In genomic region chr15:91172193-91172592, GRCm38 (mm10) we compare ENCODE assay signal across 13 mouse cellular contexts. TPM values are rescaled to one million over a fixed set of nuclear protein-coding genes. Genes with fewer than 3 reads are reported as not detected.
DNase-seq lines count a peak whose midpoint lies in the region; ATAC-seq and TF ChIP-seq lines count a peak whose summit lies in the region.
"Had no signal": no experiment of that assay in that cellular context is flagged by ENCODE, and none has a peak within 500 bp of the region (broad histone marks: within the 10 kb centered on the region; RNA-seq: fewer than 3 reads in every experiment).

No protein-coding gene starts in this region.

- no peak for TF ChIP-seq POLR2A in bone marrow, adult 2 months (IDR thresholded peaks at IDR 0.05; ENCODE audit: borderline replicate concordance, control insufficient read depth, low read depth, low read length)

- no peak; the same call in 1 of the 2 replicates for ATAC-seq in embryonic facial prominence, embryonic 14.5 days (ENCODE audit: low read depth)
- ATAC-seq in kidney, embryonic 14.5 days (ENCODE audit: low FRiP score, low TSS enrichment), result no peak

- no peak overlapping the region for H3K4me3 ChIP-seq in heart, embryonic 10.5 days
- no peak overlapping the region for H3K4me3 ChIP-seq in bone marrow, adult 2 months (replicated peaks; ENCODE audit: control insufficient read depth, low read depth, low read length)
- H3K4me3 ChIP-seq in embryonic facial prominence, embryonic 14.5 days (ENCODE audit: low read depth, low read length), result no peak overlapping the region
- H3K4me3 ChIP-seq in macrophage (ENCODE audit: inconsistent target), result no peak overlapping the region
- H3K4me3 ChIP-seq in kidney, embryonic 14.5 days (ENCODE audit: low read length), result no peak overlapping the region
- H3K4me3 ChIP-seq: hindbrain, embryonic 13.5 days; kidney, embryonic 15.5 days had no signal

- H3K36me3 ChIP-seq in heart, embryonic 10.5 days, result no peaks in the 10 kb centered on the region
- H3K36me3 ChIP-seq in embryonic facial prominence, embryonic 14.5 days (ENCODE audit: control insufficient read depth, insufficient read depth, low read length), result no peaks in the 10 kb centered on the region
- no peaks in the 10 kb centered on the region for H3K36me3 ChIP-seq in macrophage (ENCODE audit: inconsistent target)
- H3K36me3 ChIP-seq in kidney, embryonic 14.5 days (ENCODE audit: control insufficient read depth, insufficient read depth, low read length), result no peaks in the 10 kb centered on the region
- H3K36me3 ChIP-seq: hindbrain, embryonic 13.5 days; kidney, embryonic 15.5 days had no signal

- H3K9ac ChIP-seq in embryonic facial prominence, embryonic 14.5 days (ENCODE audit: low read depth, low read length), result no peak overlapping the region
- no peak overlapping the region for H3K9ac ChIP-seq in kidney, embryonic 14.5 days (ENCODE audit: low read depth, low read length)
- H3K9ac ChIP-seq: hindbrain, embryonic 13.5 days; kidney, embryonic 15.5 days had no signal

- H3K9me3 ChIP-seq in heart, embryonic 10.5 days, result no peaks in the 10 kb centered on the region
- no peaks in the 10 kb centered on the region for H3K9me3 ChIP-seq in embryonic facial prominence, embryonic 14.5 days (ENCODE audit: control insufficient read depth, low read length)
- H3K9me3 ChIP-seq in kidney, embryonic 14.5 days (ENCODE audit: control insufficient read depth, low read length), result no peaks in the 10 kb centered on the region
- H3K9me3 ChIP-seq: hindbrain, embryonic 13.5 days; kidney, embryonic 15.5 days had no signal

- H3K4me1 ChIP-seq in heart, embryonic 10.5 days, result peaks cover 4% of the 10 kb centered on the region; the same call in 1 of the 2 replicates
- peaks cover 4% of the 10 kb centered on the region for H3K4me1 ChIP-seq in bone marrow, adult 2 months (ENCODE audit: control insufficient read depth, insufficient read depth, low read length)
- H3K4me1 ChIP-seq in embryonic facial prominence, embryonic 14.5 days (ENCODE audit: control insufficient read depth, insufficient read depth, low read length), result peaks cover 13% of the 10 kb centered on the region; the same call in 1 of the 2 replicates
- no peaks in the 10 kb centered on the region for H3K4me1 ChIP-seq in kidney, embryonic 14.5 days (ENCODE audit: control insufficient read depth, insufficient read depth, low read length)
- H3K4me1 ChIP-seq: kidney, embryonic 15.5 days had no signal

- no peaks in the 10 kb centered on the region for H3K27me3 ChIP-seq in heart, embryonic 10.5 days (ENCODE audit: insufficient read depth, poor library complexity, severe bottlenecking)
- H3K27me3 ChIP-seq in embryonic facial prominence, embryonic 14.5 days (replicated peaks; ENCODE audit: control insufficient read depth, insufficient read depth, low read length), result no peaks in the 10 kb centered on the region
- no peaks in the 10 kb centered on the region for H3K27me3 ChIP-seq in kidney, embryonic 14.5 days (ENCODE audit: control insufficient read depth, insufficient read depth, low read length)
- H3K27me3 ChIP-seq: hindbrain, embryonic 13.5 days; kidney, embryonic 15.5 days had no signal

- H3K4me2 ChIP-seq in embryonic facial prominence, embryonic 14.5 days (ENCODE audit: low read depth, low read length), result no peak overlapping the region
- no peak overlapping the region for H3K4me2 ChIP-seq in kidney, embryonic 14.5 days (replicated peaks; ENCODE audit: low read depth, low read length)
- H3K4me2 ChIP-seq: hindbrain, embryonic 13.5 days; kidney, embryonic 15.5 days had no signal

- no peak overlapping the region for H3K27ac ChIP-seq in heart, embryonic 10.5 days
- peak overlapping the region; percentile 51; the same call in 1 of the 2 replicates for H3K27ac ChIP-seq in bone marrow, adult 2 months (ENCODE audit: control insufficient read depth, insufficient read depth, low read depth, low read length, poor library complexity)
- no peak overlapping the region for H3K27ac ChIP-seq in embryonic facial prominence, embryonic 14.5 days (replicated peaks; ENCODE audit: low read depth, low read length)
- H3K27ac ChIP-seq in macrophage, result peak overlapping the region; percentile 15; the same call in 1 of the 2 replicates
- H3K27ac ChIP-seq in kidney, embryonic 14.5 days (ENCODE audit: low read depth, low read length), result no peak overlapping the region
- H3K27ac ChIP-seq: hindbrain, embryonic 13.5 days; kidney, embryonic 15.5 days had no signal

- 86% methylated on average over 4 of the region's 4 CpGs for WGBS in heart, embryonic 10.5 days
- 49% methylated on average over 4 of the region's 4 CpGs for WGBS in bone marrow, adult 2 months
- WGBS in embryonic facial prominence, embryonic 14.5 days, result 44% methylated on average over 4 of the region's 4 CpGs
- 5% methylated on average over 4 of the region's 4 CpGs for WGBS in macrophage (ENCODE audit: missing documents)
- WGBS in kidney, embryonic 14.5 days, result 86% methylated on average over 4 of the region's 4 CpGs

- H3K79me2 ChIP-seq in macrophage (ENCODE audit: inconsistent target), result no peaks in the 10 kb centered on the region

- peak; percentile 42 to 52 for DNase-seq in heart, adult 9 months (ENCODE audit: low spot score in 2 of 2)
- DNase-seq in heart, embryonic 10.5 days (ENCODE audit: low spot score), result no peak
- DNase-seq in embryonic facial prominence, embryonic 14.5 days (ENCODE audit: low spot score), result peak; percentile 72
- no peak for DNase-seq in layer of hippocampus, postnatal 10 days (ENCODE audit: low spot score in 2 of 2)
- DNase-seq: thymus, postnatal 14 days had no signal

- no peak for TF ChIP-seq CTCF in bone marrow, adult 2 months (IDR thresholded peaks at IDR 0.05; ENCODE audit: control insufficient read depth, insufficient read depth, low read length)

RNA-seq across cellular contexts. Expression of gene Abcd2, which starts 19.4 kb away (rescaled TPM):
- 1.6 and 3.1 TPM in 2 replicates for polyA plus RNA-seq in heart, embryonic 10.5 days (2016; fragmentation: Nextera tagmentation; extraction: Ambion mirVana)
- 7.1 and 15.0 TPM in 2 replicates for polyA plus RNA-seq in bone marrow, adult 2 months (2011; ENCODE audit: insufficient read depth, insufficient read length, low replicate concordance, missing spikeins)
- 4.3 and 4.8 TPM in 2 replicates for polyA plus RNA-seq in embryonic facial prominence, embryonic 14.5 days (2014; fragmentation: Nextera tagmentation; extraction: Ambion mirVana)
- total RNA-seq in macrophage (2018; cell fraction: chromatin; rRNA removed), result 10 to 100 TPM in 4 of 26 experiments, 1 to 10 TPM in 14, under 1 TPM in 6, not detected in 2; 0.25 to 25.9 (median 4.7) TPM
- 10 to 100 TPM in 8 of 26 experiments, 1 to 10 TPM in 18; 1.0 to 14.2 (median 4.3) TPM for total RNA-seq in macrophage (2018; cell fraction: cytosol; rRNA removed)
- 10 to 100 TPM in 2 of 26 experiments, 1 to 10 TPM in 24; 1.0 to 27.8 (median 3.2) TPM for total RNA-seq in macrophage (2018; cell fraction: nucleus; rRNA removed)
- polyA plus RNA-seq in macrophage (2018), result 4.1 to 12.9 TPM (median 10.1 TPM) in 3 replicates
- 10 to 100 TPM; 17.5 to 19.7 TPM for total RNA-seq in layer of hippocampus, postnatal 10 days (2021)
- polyA plus RNA-seq in kidney, embryonic 14.5 days (2014; fragmentation: Nextera tagmentation; extraction: Ambion mirVana), result 3.5 and 5.0 TPM in 2 replicates

RNA-seq across cellular contexts. Expression of gene CN725425, which starts 27.1 kb away (rescaled TPM):
- 0.10 TPM in 1 of 2 replicates, not detected in the other for polyA plus RNA-seq in heart, embryonic 10.5 days (2016; fragmentation: Nextera tagmentation; extraction: Ambion mirVana)
- polyA plus RNA-seq in bone marrow, adult 2 months (2011; ENCODE audit: insufficient read depth, insufficient read length, low replicate concordance, missing spikeins), result not detected in 2 replicates
- not detected in 2 replicates for polyA plus RNA-seq in embryonic facial prominence, embryonic 14.5 days (2014; fragmentation: Nextera tagmentation; extraction: Ambion mirVana)
- not detected for total RNA-seq in macrophage (2018; cell fraction: chromatin; rRNA removed)
- not detected for total RNA-seq in macrophage (2018; cell fraction: cytosol; rRNA removed)
- total RNA-seq in macrophage (2018; cell fraction: nucleus; rRNA removed), result not detected
- polyA plus RNA-seq in macrophage (2018), result not detected in 3 replicates
- total RNA-seq in layer of hippocampus, postnatal 10 days (2021), result under 1 TPM in 1 of 2 experiments, not detected in 1; 0.30 TPM
- polyA plus RNA-seq in kidney, embryonic 14.5 days (2014; fragmentation: Nextera tagmentation; extraction: Ambion mirVana), result 0.16 TPM in 1 of 2 replicates, not detected in the other
- total RNA-seq: adrenal gland, adult 2 months; neutrophil, adult 5-6 weeks had no signal
- polyA plus RNA-seq: adrenal gland, adult 2 months; hindbrain, embryonic 13.5 days; spleen, adult 2 months had no signal

Comparison
In these comparisons a context has a peak if more than half of its experiments do, and no peak if none do; other contexts are left out.
1. DNase-seq: peak in heart, adult 9 months (2 of 2) and embryonic facial prominence, embryonic 14.5 days (single experiment); none in heart, embryonic 10.5 days (single experiment) and layer of hippocampus, postnatal 10 days (0 of 2).
2. H3K27ac ChIP-seq: peak in bone marrow, adult 2 months (single experiment) and macrophage (single experiment); none in heart, embryonic 10.5 days (single experiment), embryonic facial prominence, embryonic 14.5 days (single experiment) and kidney, embryonic 14.5 days (single experiment).